ENCODE assay signal across 1 mouse cellular context in the genomic region with DNA sequence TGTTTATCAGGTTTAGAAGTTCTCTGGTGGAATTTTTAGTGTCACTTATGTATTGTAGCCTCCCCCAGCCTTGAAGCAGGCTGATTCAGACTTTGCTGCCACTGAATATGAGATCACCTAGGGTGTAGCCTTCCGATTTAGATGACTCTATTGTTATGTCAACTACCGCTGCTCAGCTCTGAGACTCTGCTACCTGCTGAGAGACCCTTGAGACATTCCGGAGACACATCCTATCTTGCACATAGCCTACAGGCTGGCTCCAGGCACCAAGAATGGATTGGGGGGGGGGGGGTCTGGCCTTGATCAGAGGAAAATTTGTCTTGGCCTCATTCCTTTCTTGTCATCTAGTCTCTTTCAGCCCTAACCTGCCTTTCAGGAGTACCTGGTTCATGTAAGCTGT. TPM values are rescaled to one million over a fixed set of nuclear protein-coding genes. Genes with fewer than 3 reads are reported as not detected.
"Had no signal": no experiment of that assay in that cellular context is flagged by ENCODE, and none has a peak within 500 bp of the region (broad histone marks: within the 10 kb centered on the region; RNA-seq: fewer than 3 reads in every experiment).

No protein-coding gene starts in this region.

RNA-seq across cellular contexts. Expression of a gene that starts 17.5 kb away (rescaled TPM):
- total RNA-seq: neutrophil, adult 5-6 weeks had no signal
